Mouse (Mus musculus) lung, embryonic 16.5 days (tissue): ENCODE measurements around the gene Prtg. TPM values are rescaled to one million over a fixed set of nuclear protein-coding genes. Genes with fewer than 3 reads are reported as not detected.

Source experiments
- ATAC-seq: fragments of 200-750 bp; cut with Nextera tagmentation; 2 replicates; pipeline ENCODE4 v1.8.0; 2017; ENCODE audit warnings: low read depth, mild to moderate bottlenecking, moderate library complexity
- H3K27ac ChIP-seq: fragments of 300-500 bp; sonication (generic); 2 replicates; pipeline ENCODE4 v1.5.1; 2014; ENCODE audit warnings: mild to moderate bottlenecking, control low read depth, low read length
- H3K27me3 ChIP-seq: fragments of 300-500 bp; sonication (generic); 2 replicates; pipeline ENCODE4 v1.6.1; 2014; ENCODE audit warnings: low read depth, low read length, mixed read lengths; ENCODE audit not compliant: control insufficient read depth, insufficient read depth
- H3K36me3 ChIP-seq: fragments of 300-500 bp; sonication (generic); 2 replicates; pipeline ENCODE4 v1.6.1; 2014; ENCODE audit warnings: low read length; ENCODE audit not compliant: control insufficient read depth, insufficient read depth
- H3K4me1 ChIP-seq: fragments of 300-500 bp; sonication (generic); replicated peaks from 2 replicates; pipeline ENCODE4 v1.6.1; 2014; ENCODE audit warnings: low read length, mixed read lengths; ENCODE audit not compliant: control insufficient read depth, insufficient read depth
- H3K4me2 ChIP-seq: fragments of 300-500 bp; sonication (generic); 2 replicates; pipeline ENCODE4 v1.6.1; 2014; ENCODE audit warnings: low read depth, low read length, control low read depth
- H3K4me3 ChIP-seq: fragments of 300-500 bp; sonication (generic); 2 replicates; pipeline ENCODE4 v1.5.1; 2014; ENCODE audit warnings: mild to moderate bottlenecking, low read length, control low read depth
- H3K9ac ChIP-seq: fragments of 300-500 bp; sonication (generic); 2 replicates; pipeline ENCODE4 v1.6.1; 2014; ENCODE audit warnings: low read length, control low read depth
- H3K9me3 ChIP-seq: fragments of 300-500 bp; sonication (generic); 2 replicates; pipeline ENCODE4 v1.6.1; 2016; ENCODE audit warnings: low read length; ENCODE audit not compliant: control insufficient read depth
- whole genome bisulfite sequencing: fragments of 180-500 bp; shearing (Covaris S2); extraction: QIAGEN DNeasy Blood & Tissue Kit; methylation state at CpG from one replicate; pipeline ENCODE4 v1.1.7; 2014; 5-methylcytosine and 5-hydroxymethylcytosine counted together
- polyA plus RNA-seq: library from polyadenylated mRNA; unstranded; fragments of >200 nt; fragmentation: Nextera tagmentation; extraction: Ambion mirVana; gene quantifications from 2 replicates; pipeline ENCODE4 v1.2.1, GENCODE M21; 2015

Gene Prtg
- polyA plus RNA-seq, 1 experiment from 2014 or later, result 0.34 TPM

- Histone ChIP-seq H3K4me3 (no peak overlapping the region), H3K4me1 (no peaks in the 10 kb centered on the region), H3K36me3 (no peaks in the 10 kb centered on the region), H3K9me3 (no peaks in the 10 kb centered on the region), H3K27me3 (no peaks in the 10 kb centered on the region), H3K27ac (no peak overlapping the region), H3K4me2 (no peak overlapping the region), H3K9ac (no peak overlapping the region)
- 44% methylated on average over 5 of the region's 5 CpGs for WGBS
- no peak for ATAC-seq
Observed at GRCm38 (mm10) chr9:72863773-72864172, 57.1 kb downstream of the Prtg start.

- peaks cover 8% of the 10 kb centered on the region for H3K4me1 ChIP-seq
- H3K4me3 ChIP-seq, result no peak overlapping the region
- no peaks in the 10 kb centered on the region for H3K27me3 ChIP-seq
- H3K4me2 ChIP-seq, result no peak overlapping the region
- H3K9ac ChIP-seq, result no peak overlapping the region
- H3K27ac ChIP-seq, result no peak overlapping the region
- WGBS, result 86% methylated on average over 6 of the region's 6 CpGs
- no peak for ATAC-seq
- no peaks in the 10 kb centered on the region for H3K9me3 ChIP-seq
- no peaks in the 10 kb centered on the region for H3K36me3 ChIP-seq
Observed at GRCm38 (mm10) chr9:72867434-72867833, 60.8 kb downstream of the Prtg start.

GRCm38 (mm10) chr9:72868774-72869173 lies 62.1 kb downstream of the Prtg start:
- H3K27ac ChIP-seq, result no peak overlapping the region
- WGBS, result 72% methylated on average over 2 of the region's 2 CpGs
- ATAC-seq, result no peak

DNA sequence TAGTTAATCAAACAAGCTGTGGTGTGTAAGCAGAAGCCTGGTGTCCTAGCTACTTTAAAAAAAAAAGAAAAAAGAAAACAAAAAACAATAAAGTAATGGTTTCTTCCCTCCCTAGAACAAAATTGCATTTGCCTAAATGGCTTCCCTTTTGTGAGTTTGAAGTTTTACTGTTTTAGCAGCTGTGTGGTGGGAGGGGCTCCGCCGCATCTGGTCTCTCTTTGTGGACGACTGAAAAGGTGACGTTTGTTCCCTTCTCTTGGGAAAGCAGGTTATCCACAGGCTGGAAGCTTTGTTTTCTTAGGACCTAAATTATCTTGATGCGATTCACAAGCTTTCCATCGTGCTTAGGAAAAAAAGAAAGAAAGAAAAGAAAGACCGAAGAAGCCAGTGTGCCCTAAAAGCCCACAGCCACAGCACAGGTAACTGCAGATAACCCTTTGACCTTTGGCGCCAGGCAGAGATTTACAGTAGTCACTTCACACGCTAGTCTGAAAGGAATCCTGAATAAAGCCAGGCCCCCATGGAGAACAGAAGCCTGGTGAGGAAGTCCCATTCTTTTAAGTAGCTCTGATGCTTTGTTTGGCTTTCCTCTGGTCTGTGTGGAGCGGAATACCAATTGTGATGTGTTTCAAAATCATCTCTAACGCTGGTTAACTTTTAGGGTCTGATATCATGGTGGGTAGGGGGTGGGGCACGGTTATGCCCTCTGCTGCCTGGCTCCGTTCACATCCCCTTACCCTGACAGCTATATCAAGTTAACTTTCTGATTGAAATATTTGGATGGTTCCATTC lies 65.0 kb downstream of the Prtg start:
- Histone ChIP-seq H3K9me3 (no peaks in the 10 kb centered on the region), H3K4me1 (peaks cover 10% of the 10 kb centered on the region), H3K4me2 (peak overlapping the region; percentile 33), H3K27ac (no peak overlapping the region), H3K9ac (no peak overlapping the region; the same call in 1 of the 2 replicates), H3K4me3 (no peak overlapping the region), H3K27me3 (no peaks in the 10 kb centered on the region), H3K36me3 (no peaks in the 10 kb centered on the region)
- peak; percentile 32; the same call in 1 of the 2 replicates for ATAC-seq
- 13% methylated on average over 13 of the region's 13 CpGs for WGBS

More at GRCm38 (mm10) chr9:72868774-72869173, 62.1 kb downstream of the Prtg start:
- Histone ChIP-seq H3K36me3 (no peaks in the 10 kb centered on the region), H3K9me3 (no peaks in the 10 kb centered on the region), H3K4me2 (no peak overlapping the region), H3K4me1 (peaks cover 10% of the 10 kb centered on the region), H3K27me3 (no peaks in the 10 kb centered on the region), H3K9ac (no peak overlapping the region), H3K4me3 (no peak overlapping the region)

DNA sequence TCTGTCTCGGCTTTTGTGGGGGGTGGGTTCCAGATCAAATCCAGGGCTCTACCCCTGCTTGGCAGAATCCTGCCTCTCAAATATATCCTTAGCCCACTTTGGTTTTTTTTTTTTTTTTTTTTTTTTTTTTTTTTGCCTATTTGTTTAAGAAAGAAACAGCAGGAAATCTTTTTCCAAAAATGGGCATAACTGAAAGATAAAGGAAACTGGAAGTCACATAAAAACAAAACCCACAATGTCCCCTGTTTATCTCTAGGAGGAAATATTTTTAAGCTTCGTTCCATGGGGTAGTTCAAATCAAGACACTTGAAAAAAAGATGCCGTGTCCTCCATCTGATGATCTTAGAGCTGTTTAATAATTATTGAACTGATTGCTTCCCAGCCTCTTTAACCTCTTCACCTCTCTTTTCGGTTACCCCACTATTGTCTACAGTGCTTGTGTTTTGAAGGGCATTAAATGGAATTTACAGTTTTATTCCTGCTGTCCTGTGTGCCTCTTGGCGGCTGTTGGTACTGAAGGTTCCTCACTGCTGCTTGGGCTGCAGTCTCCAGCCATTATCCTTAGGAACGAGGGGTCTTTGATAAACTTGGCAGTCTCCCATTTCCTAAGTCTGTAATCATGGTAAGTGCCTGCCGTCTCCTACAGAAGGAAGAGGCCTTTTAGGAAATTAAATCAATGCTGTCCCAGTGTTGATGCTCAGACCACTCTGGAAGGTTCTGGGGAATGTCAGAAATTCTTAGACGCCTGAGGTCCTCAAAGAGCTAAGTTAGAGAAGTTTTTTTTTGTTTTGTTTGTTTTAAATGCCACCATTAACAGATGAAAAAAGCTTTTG lies 65.8 kb downstream of the Prtg start:
- 21% methylated on average over 8 of the region's 8 CpGs for WGBS
- Histone ChIP-seq H3K36me3 (no peaks in the 10 kb centered on the region), H3K9ac (no peak overlapping the region), H3K4me3 (no peak overlapping the region), H3K27me3 (no peaks in the 10 kb centered on the region), H3K4me2 (peak overlapping the region; percentile 33), H3K27ac (no peak overlapping the region; the same call in 1 of the 2 replicates), H3K9me3 (no peaks in the 10 kb centered on the region), H3K4me1 (peaks cover 10% of the 10 kb centered on the region)
- ATAC-seq, result peak; percentile 21; the same call in 1 of the 2 replicates

- Histone ChIP-seq H3K4me2 (no peak overlapping the region), H3K27ac (no peak overlapping the region), H3K4me1 (peaks cover 32% of the 10 kb centered on the region), H3K27me3 (no peaks in the 10 kb centered on the region), H3K4me3 (no peak overlapping the region), H3K9ac (no peak overlapping the region), H3K36me3 (no peaks in the 10 kb centered on the region), H3K9me3 (no peaks in the 10 kb centered on the region)
- WGBS, result 78% methylated on average over 2 of the region's 2 CpGs
- no peak for ATAC-seq
Observed at GRCm38 (mm10) chr9:72875878-72876277, 69.2 kb downstream of the Prtg start.

DNA sequence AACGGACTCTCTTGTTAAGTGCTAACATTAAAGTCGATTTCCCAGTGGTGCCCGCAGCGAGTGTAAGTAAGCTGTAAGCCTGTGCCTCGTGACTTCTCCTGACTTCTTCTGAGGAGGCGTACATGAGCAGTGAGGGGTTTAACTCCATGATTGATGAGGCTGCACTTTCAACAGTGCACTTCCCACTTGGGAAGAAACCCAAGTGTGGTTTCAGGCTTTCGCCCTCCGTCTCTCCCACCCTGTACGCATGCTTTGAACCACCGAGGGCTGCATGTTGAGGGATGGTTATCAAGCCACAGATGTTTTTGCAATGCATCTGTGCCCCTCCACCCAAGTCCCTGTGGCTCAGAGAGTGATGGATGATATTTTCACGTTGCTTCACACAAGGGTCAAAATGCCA lies 71.2 kb downstream of the Prtg start:
- H3K27me3 ChIP-seq, result no peaks in the 10 kb centered on the region
- H3K9me3 ChIP-seq, result no peaks in the 10 kb centered on the region
- ATAC-seq, result peak; percentile 50
- peak overlapping the region; percentile 33; the same call in 1 of the 2 replicates for H3K4me2 ChIP-seq
- peaks cover 31% of the 10 kb centered on the region for H3K4me1 ChIP-seq
- no peak overlapping the region for H3K4me3 ChIP-seq
- WGBS, result 16% methylated on average over 11 of the region's 11 CpGs
- H3K36me3 ChIP-seq, result no peaks in the 10 kb centered on the region
- H3K9ac ChIP-seq, result no peak overlapping the region
- no peak overlapping the region for H3K27ac ChIP-seq

DNA sequence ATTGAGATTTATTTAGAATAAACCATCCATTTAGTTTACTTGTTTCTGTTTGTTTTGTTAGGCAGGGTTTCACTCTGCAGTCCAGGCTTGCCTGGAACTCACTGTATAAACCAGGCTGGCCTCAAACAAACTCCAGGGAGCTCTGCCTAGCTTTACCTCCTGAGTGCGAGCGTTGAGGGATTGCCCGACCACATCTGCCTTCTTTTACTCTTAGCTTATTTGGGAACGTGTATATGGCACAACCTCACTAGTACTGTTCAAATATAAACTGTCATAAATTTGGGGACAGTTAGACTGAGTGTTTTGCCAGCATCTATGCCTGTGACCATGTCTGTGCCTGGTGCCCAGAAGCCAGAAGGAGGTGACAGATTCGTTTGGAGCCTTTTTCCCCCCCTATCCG lies 72.0 kb downstream of the Prtg start:
- H3K27ac ChIP-seq, result no peak overlapping the region
- no peaks in the 10 kb centered on the region for H3K9me3 ChIP-seq
- H3K4me1 ChIP-seq, result peaks cover 31% of the 10 kb centered on the region
- no peak overlapping the region for H3K4me3 ChIP-seq
- 33% methylated on average over 6 of the region's 6 CpGs for WGBS
- no peak for ATAC-seq
- H3K36me3 ChIP-seq, result no peaks in the 10 kb centered on the region
- H3K4me2 ChIP-seq, result no peak overlapping the region
- H3K9ac ChIP-seq, result no peak overlapping the region
- no peaks in the 10 kb centered on the region for H3K27me3 ChIP-seq

DNA sequence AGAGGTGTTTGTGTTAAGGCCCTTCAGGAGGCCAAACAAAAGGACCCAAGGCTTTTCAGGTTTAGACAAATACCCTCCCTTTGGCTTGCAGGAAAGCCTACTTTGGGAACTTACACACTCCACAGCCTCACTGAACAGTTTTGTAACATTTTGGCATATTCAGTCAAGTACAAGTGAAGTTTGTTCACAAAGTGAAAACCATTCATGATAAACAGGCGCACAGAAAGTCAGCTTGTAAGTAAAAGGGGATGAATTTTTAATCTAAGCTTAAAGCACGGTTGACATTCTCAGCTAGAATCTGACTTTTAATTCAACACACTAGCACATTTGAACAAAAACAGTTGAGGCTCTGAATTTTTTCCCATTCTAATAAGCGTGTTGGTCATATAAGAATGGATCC lies 72.9 kb downstream of the Prtg start:
- ATAC-seq, result no peak
- WGBS, result 80% methylated on average over 3 of the region's 3 CpGs

More for the DNA sequence above, 72.9 kb downstream of the Prtg start:
- H3K4me1 ChIP-seq, result peaks cover 31% of the 10 kb centered on the region
- no peaks in the 10 kb centered on the region for H3K36me3 ChIP-seq
- H3K4me2 ChIP-seq, result no peak overlapping the region
- no peaks in the 10 kb centered on the region for H3K27me3 ChIP-seq
- no peak overlapping the region for H3K4me3 ChIP-seq
- H3K9ac ChIP-seq, result no peak overlapping the region
- no peaks in the 10 kb centered on the region for H3K9me3 ChIP-seq
- H3K27ac ChIP-seq, result no peak overlapping the region
